Mouse (Mus musculus): ENCODE data around the gene Arf1. TPM values are rescaled to one million over a fixed set of nuclear protein-coding genes. Genes with fewer than 3 reads are reported as not detected.
A peak's percentile ranks its signal among the peaks of the same experiment; 100 is the strongest.

The Arf1 gene
- polyA plus RNA-seq, 1 experiment: 885 TPM

DNA sequence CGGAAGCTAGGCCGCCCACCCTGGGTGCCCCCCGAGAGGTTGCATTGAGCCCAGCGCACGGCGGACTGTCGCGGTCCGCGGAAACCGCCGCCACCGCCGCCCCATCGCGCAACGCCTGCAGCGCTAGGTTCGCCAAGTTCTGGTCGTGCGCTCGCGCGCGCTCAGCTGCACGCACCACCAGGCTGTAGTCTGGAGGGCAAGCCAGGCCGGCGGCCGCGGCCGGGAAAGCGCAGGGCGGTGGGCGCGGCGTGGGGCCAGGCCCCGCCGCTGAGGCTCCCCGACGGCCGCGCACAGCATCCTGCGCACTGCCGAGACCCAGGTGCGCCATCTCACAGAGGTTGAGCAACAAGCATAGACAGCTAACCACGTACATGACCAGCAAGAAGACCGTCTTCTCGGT, 51.6 kb downstream of the Arf1 start:
- H3K27me3 ChIP-seq (ENCODE audit: control insufficient read depth, insufficient read depth, low read length): peaks cover 19% of the 10 kb centered on the region
- no peaks in the 10 kb centered on the region for H3K36me3 ChIP-seq (ENCODE audit: control insufficient read depth, insufficient read depth, low read length)
- H3K4me1 ChIP-seq (ENCODE audit: control insufficient read depth, insufficient read depth, insufficient read length, low read length): 0 out of 2 replicates have a peak, but pooled peaks cover 3% of the 10 kb centered on the region
- WGBS: 6% methylated on average over 48 of the region's 48 CpGs
- TF ChIP-seq POLR2A (IDR thresholded peaks at IDR 0.05; ENCODE audit: low read depth, low read length) (no peak), CTCF (IDR thresholded peaks at IDR 0.05; ENCODE audit: extremely low read depth, insufficient read length, insufficient replicate concordance, low read depth, low read length) (no peak)
- H3K4me3 ChIP-seq (ENCODE audit: low read depth, low read length): 0 out of 2 replicates have a peak overlapping the region, but pooled peaks have one; percentile 9
- H3K27ac ChIP-seq (ENCODE audit: insufficient read depth, low read depth, low read length): no peak overlapping the region

DNA sequence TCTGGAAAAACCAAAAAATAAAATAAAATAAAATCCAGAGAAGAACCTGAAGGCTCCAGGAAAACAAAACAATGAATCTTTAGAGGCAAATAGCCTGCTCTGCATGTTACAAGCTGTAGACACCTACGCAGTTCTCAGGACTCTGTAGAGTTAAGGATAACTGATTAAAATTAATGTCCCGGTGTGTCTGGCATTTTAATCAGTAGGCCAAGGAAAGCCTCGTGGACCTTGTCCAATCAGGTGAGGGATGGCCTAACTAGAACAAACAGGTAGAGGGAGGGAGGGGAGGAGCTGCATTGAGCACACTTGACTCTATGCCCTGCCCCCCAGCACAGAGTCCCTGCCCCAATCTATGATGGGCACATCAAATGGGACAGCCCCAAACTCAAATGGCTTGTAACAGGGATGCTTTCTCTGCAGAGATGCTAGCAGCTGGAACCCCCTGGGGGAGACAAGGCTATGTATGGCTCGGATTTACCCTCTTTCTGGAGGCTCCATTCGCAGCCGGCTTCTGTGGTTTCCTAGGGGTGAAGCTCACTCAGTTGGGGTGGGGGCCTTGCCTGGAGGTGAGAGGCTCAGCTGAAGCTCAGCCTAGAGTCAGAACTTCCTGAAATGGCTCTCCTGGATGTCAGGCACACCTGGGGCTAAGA, 53.8 kb downstream of the Arf1 start:
- H3K4me3 ChIP-seq (ENCODE audit: low read depth, low read length): no peak overlapping the region
- TF ChIP-seq CTCF (IDR thresholded peaks at IDR 0.05; ENCODE audit: extremely low read depth, insufficient read length, insufficient replicate concordance, low read depth, low read length): no peak
- TF ChIP-seq POLR2A (IDR thresholded peaks at IDR 0.05; ENCODE audit: low read depth, low read length): no peak
- 0 out of 2 replicates have a peak, but pooled peaks cover 3% of the 10 kb centered on the region for H3K4me1 ChIP-seq (ENCODE audit: control insufficient read depth, insufficient read depth, insufficient read length, low read length)
- WGBS: 63% methylated on average over 6 of the region's 6 CpGs
- no peak overlapping the region for H3K27ac ChIP-seq (ENCODE audit: insufficient read depth, low read depth, low read length)
- H3K36me3 ChIP-seq (ENCODE audit: control insufficient read depth, insufficient read depth, low read length): no peaks in the 10 kb centered on the region
- peaks cover 19% of the 10 kb centered on the region for H3K27me3 ChIP-seq (ENCODE audit: control insufficient read depth, insufficient read depth, low read length)

DNA sequence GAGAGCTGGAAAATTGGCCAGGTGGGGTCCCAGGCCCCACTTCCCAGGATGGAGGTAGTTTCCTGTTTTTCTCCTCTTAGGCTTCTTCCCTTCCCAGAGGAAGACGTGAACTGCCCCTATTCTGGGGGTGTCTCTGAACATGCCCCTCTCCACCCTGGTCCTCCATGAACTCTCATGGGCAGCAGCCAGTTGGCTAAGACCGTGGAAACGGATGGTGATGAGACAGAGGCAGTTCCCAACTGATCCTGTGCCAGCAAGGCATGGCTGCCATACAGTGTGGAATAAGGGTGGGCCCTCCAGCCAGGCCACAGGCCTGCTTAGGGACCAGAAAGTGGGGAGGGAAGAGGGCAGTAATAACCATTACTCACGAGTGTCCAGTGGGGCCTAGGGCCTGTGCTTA, 57.5 kb downstream of the Arf1 start:
- TF ChIP-seq CTCF (IDR thresholded peaks at IDR 0.05; ENCODE audit: extremely low read depth, insufficient read length, insufficient replicate concordance, low read depth, low read length): no peak
- no peak for TF ChIP-seq POLR2A (IDR thresholded peaks at IDR 0.05; ENCODE audit: low read depth, low read length)
- Histone ChIP-seq H3K4me1 (ENCODE audit: control insufficient read depth, insufficient read depth, insufficient read length, low read length) (peaks cover 3% of the 10 kb centered on the region; the same call in 1 of the 2 replicates), H3K4me3 (ENCODE audit: low read depth, low read length) (no peak overlapping the region), H3K27ac (ENCODE audit: insufficient read depth, low read depth, low read length) (no peak overlapping the region), H3K36me3 (ENCODE audit: control insufficient read depth, insufficient read depth, low read length) (no peaks in the 10 kb centered on the region), H3K27me3 (ENCODE audit: control insufficient read depth, insufficient read depth, low read length) (no peaks in the 10 kb centered on the region)
- 78% methylated on average over 4 of the region's 4 CpGs for WGBS

DNA sequence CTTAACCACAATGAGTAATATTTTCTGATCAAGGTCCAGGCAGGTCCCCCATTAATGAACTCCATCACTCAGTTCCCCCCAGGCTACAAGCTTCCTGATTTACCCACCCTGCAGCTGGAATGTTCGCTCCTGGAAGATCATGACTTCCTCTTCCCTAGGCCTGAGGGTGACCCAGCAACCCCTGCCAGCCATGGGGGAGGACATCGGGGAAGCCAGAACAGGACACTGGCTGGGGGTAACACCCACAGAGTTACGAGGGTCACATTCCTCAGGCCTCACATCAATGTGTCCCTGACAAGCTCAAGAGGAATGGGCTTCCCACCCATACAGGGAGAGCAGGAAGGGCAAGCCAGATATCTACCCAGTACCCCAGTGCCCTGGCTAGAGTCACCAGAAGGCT, 58.3 kb downstream of the Arf1 start:
- Histone ChIP-seq H3K36me3 (ENCODE audit: control insufficient read depth, insufficient read depth, low read length) (no peaks in the 10 kb centered on the region), H3K27ac (ENCODE audit: insufficient read depth, low read depth, low read length) (no peak overlapping the region), H3K27me3 (ENCODE audit: control insufficient read depth, insufficient read depth, low read length) (no peaks in the 10 kb centered on the region), H3K4me3 (ENCODE audit: low read depth, low read length) (no peak overlapping the region), H3K4me1 (ENCODE audit: control insufficient read depth, insufficient read depth, insufficient read length, low read length) (peaks cover 6% of the 10 kb centered on the region; the same call in 1 of the 2 replicates)
- WGBS: 76% methylated on average over 3 of the region's 3 CpGs
- no peak for TF ChIP-seq CTCF (IDR thresholded peaks at IDR 0.05; ENCODE audit: extremely low read depth, insufficient read length, insufficient replicate concordance, low read depth, low read length)

DNA sequence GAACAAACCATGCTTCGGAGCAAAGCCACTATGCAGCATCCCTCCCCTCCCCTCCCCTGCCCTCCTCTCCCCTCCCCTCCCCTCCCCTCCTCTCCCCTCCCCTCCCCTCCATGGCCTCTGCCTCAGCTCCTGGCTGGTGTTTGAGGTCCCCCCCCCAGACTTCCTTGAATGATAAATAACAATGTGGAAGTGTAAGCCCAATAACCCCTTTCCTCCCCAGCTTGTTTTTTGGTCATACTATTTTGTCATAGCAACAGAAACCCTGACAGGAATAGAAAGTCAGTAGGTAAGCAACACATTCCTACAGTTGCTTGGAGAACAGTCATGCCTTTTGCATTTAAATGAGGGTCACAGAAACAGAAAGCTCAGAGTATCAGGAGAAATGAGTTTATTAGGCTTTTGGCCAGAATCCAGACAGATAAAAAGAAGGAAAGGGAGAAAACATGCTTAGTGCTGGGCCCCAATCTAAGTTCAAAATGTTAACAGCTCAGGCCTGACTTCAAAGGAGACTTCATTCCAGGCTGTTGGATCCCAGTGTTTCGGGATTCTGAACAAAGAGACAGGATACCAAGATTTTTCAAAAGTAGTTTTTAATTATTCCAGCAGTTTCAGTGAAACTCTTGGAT, 62.3 kb downstream of the Arf1 start:
- H3K4me3 ChIP-seq (ENCODE audit: low read depth, low read length): no peak overlapping the region
- H3K4me1 ChIP-seq (ENCODE audit: control insufficient read depth, insufficient read depth, insufficient read length, low read length): peaks cover 13% of the 10 kb centered on the region
- TF ChIP-seq CTCF (IDR thresholded peaks at IDR 0.05; ENCODE audit: extremely low read depth, insufficient read length, insufficient replicate concordance, low read depth, low read length) (no peak), POLR2A (IDR thresholded peaks at IDR 0.05; ENCODE audit: low read depth, low read length) (no peak)
- 23% methylated on average over 2 of the region's 2 CpGs for WGBS
- H3K27me3 ChIP-seq (ENCODE audit: control insufficient read depth, insufficient read depth, low read length): no peaks in the 10 kb centered on the region
- no peaks in the 10 kb centered on the region for H3K36me3 ChIP-seq (ENCODE audit: control insufficient read depth, insufficient read depth, low read length)
- H3K27ac ChIP-seq (ENCODE audit: insufficient read depth, low read depth, low read length): peak overlapping the region; percentile 12; the same call in 1 of the 2 replicates

DNA sequence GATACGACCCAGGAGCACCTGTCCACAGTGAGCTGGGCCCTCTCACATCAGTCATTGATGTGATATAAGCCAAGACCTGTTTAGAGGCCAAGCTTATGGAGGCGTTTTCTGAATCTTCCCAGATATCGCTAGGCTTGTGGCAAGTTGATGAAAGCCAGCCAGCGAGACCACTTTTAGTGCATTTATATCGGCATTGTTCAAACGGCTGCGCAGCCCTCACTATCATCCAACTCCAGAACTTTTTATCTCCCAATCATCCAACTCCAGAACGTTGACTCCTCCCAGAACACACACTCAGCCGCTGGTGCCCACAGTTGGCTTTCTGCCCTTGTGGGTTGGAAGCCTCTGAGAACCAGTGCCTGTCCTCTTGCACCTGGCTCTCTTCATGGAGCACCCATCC, 63.7 kb downstream of the Arf1 start:
- 25% methylated on average over 9 of the region's 9 CpGs for WGBS
- TF ChIP-seq CTCF (IDR thresholded peaks at IDR 0.05; ENCODE audit: extremely low read depth, insufficient read length, insufficient replicate concordance, low read depth, low read length) (no peak), POLR2A (IDR thresholded peaks at IDR 0.05; ENCODE audit: low read depth, low read length) (no peak)
- Histone ChIP-seq H3K27me3 (ENCODE audit: control insufficient read depth, insufficient read depth, low read length) (no peaks in the 10 kb centered on the region), H3K27ac (ENCODE audit: insufficient read depth, low read depth, low read length) (peak overlapping the region; percentile 100), H3K36me3 (ENCODE audit: control insufficient read depth, insufficient read depth, low read length) (no peaks in the 10 kb centered on the region), H3K4me1 (ENCODE audit: control insufficient read depth, insufficient read depth, insufficient read length, low read length) (peaks cover 13% of the 10 kb centered on the region), H3K4me3 (ENCODE audit: low read depth, low read length) (peak overlapping the region; percentile 20)

All from small intestine, adult 2 months (tissue).